Mouse (Mus musculus) neutrophil, adult 83 days (primary cell): ENCODE data around the gene Gm21976. TPM values are rescaled to one million over a fixed set of nuclear protein-coding genes. Genes with fewer than 3 reads are reported as not detected.

Experiments used
- total RNA-seq, 2 experiments: library from RNA; stranded (reverse); gene quantifications; one replicate each; pipeline ENCODE4 v1.2.4; 2023

The Gm21976 gene
- total RNA-seq: not detected

DNA sequence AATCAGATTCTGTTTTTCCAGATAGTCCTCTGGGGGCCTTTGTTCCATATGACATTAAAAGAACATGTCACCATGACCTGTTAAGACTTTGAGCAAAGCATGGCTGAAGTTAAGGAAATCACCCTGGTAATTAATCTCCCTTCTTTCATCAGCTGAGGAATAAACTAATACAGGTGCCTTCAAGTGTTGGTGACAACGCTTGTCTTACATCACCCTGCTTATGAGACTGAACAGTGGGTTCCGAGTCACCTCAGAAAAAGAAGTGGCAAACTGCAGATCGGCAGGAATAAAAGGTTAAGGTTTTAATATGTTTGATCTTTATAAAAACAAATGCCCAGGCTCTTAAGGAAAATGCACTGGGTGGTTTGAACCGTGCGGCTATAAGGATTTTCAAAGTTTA is at the start of gene Gm21976:
Gene Gm21976 (plus strand): TSS at position 202 of the 400 bp plus-strand sequence.

DNA sequence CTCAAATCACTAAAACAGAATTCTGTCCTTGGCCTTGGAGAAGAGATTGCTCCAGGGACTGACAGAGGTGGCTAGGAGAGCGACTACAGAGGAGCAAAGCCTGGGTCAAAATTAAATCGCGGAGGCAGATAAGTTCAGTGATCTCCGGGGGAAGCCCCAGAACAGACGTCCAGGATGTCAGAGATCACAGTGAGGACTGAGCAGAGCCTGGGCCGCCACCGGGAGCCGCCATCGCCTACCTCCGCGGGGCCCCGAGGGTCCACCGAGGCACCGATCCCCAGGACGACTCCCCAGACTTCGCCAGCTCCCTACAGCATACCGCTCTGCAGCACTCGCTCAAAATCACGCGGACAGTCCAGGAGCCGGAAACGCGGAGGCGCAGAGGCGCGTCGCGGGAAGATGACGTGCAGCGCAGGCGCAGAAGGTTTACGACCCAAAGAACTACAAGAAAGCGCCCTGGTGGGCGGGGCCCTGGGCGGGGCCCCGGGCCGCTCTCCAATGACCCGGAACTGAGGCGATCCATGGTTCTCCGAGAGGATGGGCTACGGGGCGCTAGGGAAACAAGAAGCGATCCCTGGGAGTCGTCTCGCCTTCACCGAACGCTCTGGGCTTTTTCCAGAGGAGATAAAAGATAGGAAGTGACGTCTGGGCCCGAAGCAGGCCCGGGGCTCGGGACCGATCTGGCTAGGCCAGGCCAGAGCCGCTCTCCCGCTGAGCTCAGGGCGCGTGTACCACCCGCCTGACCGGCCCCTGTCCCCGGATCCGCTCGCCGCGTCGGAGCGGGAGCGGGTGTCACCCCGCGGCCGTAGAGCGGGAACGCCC is 16.8 kb upstream of the Gm21976 start, which contains the start of the genes Utp15 and Ankra2:
Gene Utp15 (minus strand): TSS at position 406 of the 822 bp plus-strand sequence.
Gene Ankra2 (plus strand): TSS at position 439 of the 822 bp plus-strand sequence.

DNA sequence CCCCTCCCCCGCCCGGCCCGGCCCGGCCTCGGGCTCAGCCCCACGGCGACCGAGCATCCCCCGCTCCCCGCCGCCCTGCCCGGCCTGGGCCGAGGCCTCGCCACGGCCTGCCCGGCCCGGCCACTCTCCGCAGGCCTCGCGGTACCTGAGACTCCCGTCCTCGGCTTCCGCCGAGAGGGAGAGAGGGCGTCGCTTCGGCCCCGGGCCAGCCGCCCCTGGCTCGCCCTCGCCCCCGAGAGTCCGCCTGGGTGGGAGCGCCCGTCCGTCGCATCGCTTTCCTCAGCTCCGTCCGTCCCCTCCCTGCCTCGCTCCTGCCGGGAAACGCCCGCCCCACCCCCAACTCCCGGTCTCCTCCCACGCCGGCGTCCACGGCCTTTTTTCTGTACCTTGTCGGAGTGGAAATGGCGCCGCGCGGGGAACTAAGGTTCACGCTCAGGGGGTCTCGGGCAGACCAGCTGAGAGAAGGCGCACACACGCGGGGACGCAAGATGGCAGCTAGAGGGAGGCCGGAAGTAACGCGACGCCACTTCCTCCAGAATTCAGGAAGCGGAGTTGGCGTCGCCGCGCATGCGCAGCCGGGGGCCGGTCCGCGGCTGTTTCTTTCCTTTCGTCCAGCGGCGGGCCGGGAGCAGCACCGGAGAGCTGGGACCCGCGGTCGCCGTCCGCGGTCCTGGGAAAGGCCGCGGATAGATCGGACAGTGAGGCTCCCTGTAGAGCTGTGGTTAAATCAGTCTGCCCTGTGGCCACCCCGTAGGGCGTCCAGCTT is 37.0 kb downstream of the Gm21976 start, which contains the start of gene Btf3:
Gene Btf3 (minus strand): TSS at position 527 of the 766 bp plus-strand sequence.

DNA sequence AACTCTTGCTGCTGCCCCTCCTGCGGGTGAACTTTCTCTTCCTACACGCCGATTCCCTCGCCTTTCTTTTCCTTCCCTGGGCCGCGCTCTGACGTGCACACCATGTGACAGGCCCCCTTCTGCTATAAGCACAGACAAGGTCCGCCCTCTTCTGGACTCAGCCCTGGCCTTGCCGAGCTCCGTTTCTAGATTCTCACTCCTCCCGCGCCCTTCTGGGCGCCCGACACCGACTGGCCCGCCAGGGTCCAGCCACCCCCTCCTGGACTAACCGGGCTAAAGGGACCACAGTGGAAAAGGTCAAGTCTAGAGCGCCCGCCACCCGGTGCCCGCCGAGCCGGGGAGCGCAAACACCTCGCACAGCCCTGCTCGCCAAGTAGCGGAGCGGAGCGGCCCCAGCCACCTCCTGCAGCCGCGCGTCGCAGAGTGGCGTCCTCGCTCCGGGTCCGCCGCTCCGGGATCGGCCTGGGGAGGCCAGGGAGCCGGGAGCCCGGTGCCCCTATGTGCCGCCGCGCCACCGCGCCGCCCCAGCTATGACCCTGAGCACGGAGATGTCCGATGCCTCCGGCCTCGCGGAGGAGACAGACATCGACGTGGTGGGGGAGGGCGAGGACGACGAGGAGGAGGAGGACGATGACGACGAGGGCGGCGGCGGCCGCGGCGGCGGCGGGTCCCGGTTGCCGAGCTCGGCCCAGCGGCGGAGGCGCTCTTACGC is 74.6 kb downstream of the Gm21976 start, which contains the start of gene Foxd1:
Gene Foxd1 (plus strand): TSS at position 153 of the 712 bp plus-strand sequence.

Other genes with a start within 250 kb of the Gm21976 start
- gene Arhgef28, start 73.4 kb upstream of the Gm21976 start, total RNA-seq: under 1 TPM; 0.49 to 0.77 TPM
- gene Utp15, start 16.8 kb upstream of the Gm21976 start, total RNA-seq: 10 to 100 TPM; 11.2 to 13.1 TPM
- 10 to 100 TPM; 15.5 to 19.5 TPM for gene Ankra2, start 16.8 kb upstream of the Gm21976 start, total RNA-seq
- gene Btf3, start 37.1 kb downstream of the Gm21976 start, total RNA-seq: 100 to 1,000 TPM; 248 to 257 TPM
- not detected for gene Foxd1, start 74.4 kb downstream of the Gm21976 start, total RNA-seq
- gene Gm10320, start 212.1 kb downstream of the Gm21976 start, total RNA-seq: not detected